Mouse (Mus musculus) kidney, postnatal 4 days (tissue): ENCODE results near the gene Adck1.

ENCODE experiments used
- DNase-seq, 2 experiments: peaks; one replicate each; pipeline ENCODE4 v3.0.0; 2021; ENCODE audit warnings: mixed read lengths in 2 of 2

Gene Adck1

DNA sequence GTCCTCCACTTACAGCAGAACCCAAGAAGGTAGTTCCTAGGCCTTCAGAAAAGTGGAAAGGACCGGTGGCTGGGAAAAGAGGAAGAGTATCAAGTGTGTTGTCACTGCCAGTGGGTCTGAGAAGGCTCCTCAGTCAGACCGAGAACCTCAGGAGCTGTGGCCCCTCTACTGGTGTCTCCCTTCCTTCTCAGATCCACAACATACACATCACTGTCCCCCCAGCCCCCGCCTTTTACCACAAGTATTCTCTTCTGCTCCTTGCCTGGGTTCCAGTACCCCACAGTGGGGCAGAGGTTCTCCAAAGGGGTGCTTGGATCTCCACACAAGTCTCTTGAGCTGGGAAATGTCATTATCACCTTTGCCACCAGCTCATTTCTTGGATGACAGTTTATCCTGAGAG lies 115.5 kb downstream of the Adck1 start:
- no peak for DNase-seq

DNA sequence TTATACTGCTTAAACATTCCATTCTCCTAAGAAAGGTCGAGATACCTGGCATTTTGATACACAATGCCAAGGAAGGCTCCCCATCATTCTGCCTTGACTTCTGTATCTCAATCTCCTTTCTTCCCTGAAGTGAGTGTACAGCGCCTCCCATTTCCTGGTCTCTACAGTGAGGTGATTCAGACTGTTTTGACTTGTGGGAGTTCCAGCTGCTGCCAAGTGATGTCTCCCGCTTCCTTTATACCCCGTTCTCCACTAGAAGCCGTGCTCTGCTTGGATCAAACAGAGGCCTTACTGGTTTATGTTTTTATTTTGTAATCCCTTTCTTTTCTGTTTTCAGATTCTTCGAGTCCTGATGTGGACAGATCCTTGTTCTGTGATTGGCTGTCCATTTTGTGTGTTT lies 116.3 kb downstream of the Adck1 start:
- no peak for DNase-seq

DNA sequence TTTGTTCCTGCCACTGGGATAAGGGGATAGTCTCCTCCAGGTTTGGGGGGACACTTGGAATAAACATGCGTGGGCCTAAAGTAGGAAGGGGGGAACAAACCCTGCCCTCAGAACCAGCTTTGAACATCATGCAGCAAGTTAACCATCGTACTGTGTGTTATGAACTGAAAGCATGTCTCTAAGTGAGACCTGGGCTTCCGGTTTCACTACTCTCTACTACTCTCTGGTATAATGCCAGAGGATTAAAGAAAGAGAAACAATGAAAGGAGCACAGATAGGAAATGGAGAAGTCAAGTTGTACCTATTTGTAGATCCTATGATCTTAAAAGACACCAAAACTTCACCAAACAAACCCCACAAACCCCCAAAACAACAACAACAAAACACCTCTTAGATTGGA lies 121.3 kb downstream of the Adck1 start:
- no peak for DNase-seq

DNA sequence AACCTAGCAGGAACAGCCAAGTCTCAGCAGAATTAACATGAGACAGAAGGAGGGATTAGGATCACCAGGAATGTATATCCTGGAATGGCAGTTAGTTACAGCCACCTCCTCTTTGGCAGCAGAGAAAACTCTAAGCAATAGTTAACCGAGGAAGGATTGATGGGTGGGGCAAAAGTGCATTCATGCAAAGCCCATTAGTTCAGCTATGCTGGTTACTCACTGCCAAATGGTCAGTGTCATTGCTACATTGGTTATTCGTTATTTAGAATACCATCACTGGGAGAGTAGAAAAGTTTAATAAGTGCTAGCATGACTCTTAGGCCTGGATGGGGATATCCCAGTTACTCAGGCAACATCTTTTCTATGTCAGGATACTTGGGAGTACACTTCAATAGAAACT lies 130.5 kb downstream of the Adck1 start:
- DNase-seq = peak in 1 of 2 experiments; percentile 18
